Mouse (Mus musculus) brain, embryonic 14.5 days (tissue): ENCODE results near the gene Ascc2.

Experiments used
- CTCF ChIP-seq: fragments of 200-500 bp; IDR thresholded peaks from 2 replicates; pipeline ENCODE4 v1.5.1; 2012; ENCODE audit warnings: inconsistent platforms, mild to moderate bottlenecking, moderate library complexity, borderline replicate concordance; ENCODE audit not compliant: insufficient read depth, insufficient read length; ENCODE audit errors: extremely low read depth
- POLR2A ChIP-seq: fragments of 200-500 bp; IDR thresholded peaks from 2 replicates; pipeline ENCODE4 v1.6.1; 2012; ENCODE audit warnings: mild to moderate bottlenecking, inconsistent platforms, borderline replicate concordance; ENCODE audit not compliant: poor library complexity, insufficient read depth, insufficient read length, severe bottlenecking; ENCODE audit errors: extremely low read depth

DNA sequence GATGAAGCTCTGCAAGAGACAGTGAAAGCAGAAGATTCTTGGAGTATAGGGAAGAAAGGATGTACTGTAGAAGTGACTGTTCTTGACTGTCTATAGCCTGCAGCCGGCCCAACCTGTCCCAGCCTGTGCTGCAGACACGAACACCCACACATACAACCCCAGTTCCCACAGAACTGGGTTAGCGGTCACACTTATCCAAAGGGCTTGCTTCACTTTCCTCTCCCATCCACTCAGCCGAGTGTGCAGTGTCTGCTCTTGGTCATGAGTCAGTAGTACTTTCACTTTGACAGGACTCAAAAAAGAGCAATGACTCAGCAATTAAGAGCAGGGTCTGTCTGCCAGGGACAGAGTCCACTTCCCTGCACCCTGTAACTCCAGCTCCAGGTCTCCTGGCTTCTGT is 23.8 kb downstream of the Ascc2 start:
- TF ChIP-seq POLR2A (no peak), CTCF (no peak)
